Comparison of ENCODE assay signal across 25 mouse cellular contexts in genomic region chr1:130701976-130702375, GRCm38 (mm10). TPM values are rescaled to one million over a fixed set of nuclear protein-coding genes. Genes with fewer than 3 reads are reported as not detected.
"Had no signal": no experiment of that assay in that cellular context is flagged by ENCODE, and none has a peak within 500 bp of the region (broad histone marks: within the 10 kb centered on the region; RNA-seq: fewer than 3 reads in every experiment).

No protein-coding gene starts in this region.

- DNase-seq: right cerebral cortex, adult 18-20 months; right cerebral cortex, postnatal 14 days; right cerebral cortex, postnatal 25 days; right cerebral cortex, postnatal 4 days; spleen, adult 18-20 months; thymus, adult 18-20 months; thymus, adult 2 months; thymus, postnatal 14 days; thymus, postnatal 25 days; thymus, postnatal 36 days; thymus, postnatal 4 days had no signal

- H3K4me3 ChIP-seq: neural tube, embryonic 12.5 days; neural tube, embryonic 13.5 days; neural tube, embryonic 15.5 days; stomach, embryonic 15.5 days had no signal

- H3K27ac ChIP-seq: neural tube, embryonic 12.5 days; neural tube, embryonic 13.5 days; neural tube, embryonic 15.5 days; stomach, embryonic 15.5 days; stomach, postnatal 0 days had no signal

- H3K9ac ChIP-seq: neural tube, embryonic 12.5 days; neural tube, embryonic 13.5 days; neural tube, embryonic 15.5 days; stomach, embryonic 15.5 days had no signal

- H3K27me3 ChIP-seq: neural tube, embryonic 12.5 days; neural tube, embryonic 13.5 days; neural tube, embryonic 15.5 days; stomach, embryonic 15.5 days had no signal

- H3K9me3 ChIP-seq: neural tube, embryonic 12.5 days; neural tube, embryonic 13.5 days; neural tube, embryonic 15.5 days; stomach, embryonic 15.5 days had no signal

- H3K4me1 ChIP-seq: neural tube, embryonic 12.5 days; neural tube, embryonic 13.5 days; neural tube, embryonic 15.5 days; stomach, embryonic 15.5 days had no signal

RNA-seq across cellular contexts. Expression of gene Gm29427, which starts 13.6 kb away (rescaled TPM):
- total RNA-seq: neutrophil, adult 5-6 weeks had no signal
- polyA plus RNA-seq: neural tube, embryonic 11.5 days; neural tube, embryonic 12.5 days; neural tube, embryonic 13.5 days; neural tube, embryonic 14.5 days; neural tube, embryonic 15.5 days; small intestine, adult 2 months; spleen, adult 2 months; stomach, embryonic 14.5 days; stomach, embryonic 15.5 days; stomach, postnatal 0 days; thymus, postnatal 0 days had no signal

RNA-seq across cellular contexts. Expression of gene C4bp, which starts 40.5 kb away (rescaled TPM):
- total RNA-seq: neutrophil, adult 5-6 weeks had no signal
- polyA plus RNA-seq: neural tube, embryonic 11.5 days; neural tube, embryonic 12.5 days; neural tube, embryonic 13.5 days; neural tube, embryonic 14.5 days; neural tube, embryonic 15.5 days; spleen, adult 2 months; testis, adult 2 months; urinary bladder, adult 2 months had no signal
